Mouse (Mus musculus) neural tube, embryonic 14.5 days (tissue): ENCODE data around the gene Dclk1. TPM values are rescaled to one million over a fixed set of nuclear protein-coding genes. Genes with fewer than 3 reads are reported as not detected.

Source experiments
- ATAC-seq: fragments of 200-750 bp; cut with Nextera tagmentation; 2 replicates; pipeline ENCODE4 v1.8.0; 2017; ENCODE audit warnings: low read depth, mild to moderate bottlenecking, moderate TSS enrichment, moderate library complexity
- H3K27ac ChIP-seq: fragments of 300-500 bp; sonication (generic); 2 replicates; pipeline ENCODE4 v1.5.1; 2014; ENCODE audit warnings: low read depth, mild to moderate bottlenecking, control low read depth, low read length, moderate library complexity, mixed read lengths
- H3K27me3 ChIP-seq: fragments of 300-500 bp; sonication (generic); 2 replicates; pipeline ENCODE4 v1.6.1; 2014; ENCODE audit warnings: low read length; ENCODE audit not compliant: control insufficient read depth, insufficient read depth
- H3K36me3 ChIP-seq: fragments of 300-500 bp; sonication (generic); 2 replicates; pipeline ENCODE4 v1.6.1; 2014; ENCODE audit warnings: low read length, mixed read lengths; ENCODE audit not compliant: control insufficient read depth, insufficient read depth
- H3K4me1 ChIP-seq: fragments of 300-500 bp; sonication (generic); 2 replicates; pipeline ENCODE4 v1.6.1; 2014; ENCODE audit warnings: low read length; ENCODE audit not compliant: control insufficient read depth, insufficient read depth
- H3K4me2 ChIP-seq: fragments of 300-500 bp; sonication (generic); 2 replicates; pipeline ENCODE4 v1.6.1; 2014; ENCODE audit warnings: mild to moderate bottlenecking, low read depth, low read length, control low read depth
- H3K4me3 ChIP-seq: fragments of 300-500 bp; sonication (generic); 2 replicates; pipeline ENCODE4 v1.5.1; 2014; ENCODE audit warnings: low read depth, low read length, control low read depth, mixed read lengths
- H3K9ac ChIP-seq: fragments of 300-500 bp; sonication (generic); replicated peaks from 2 replicates; pipeline ENCODE4 v1.6.1; 2014; ENCODE audit warnings: low read depth, mild to moderate bottlenecking, control low read depth, low read length, mixed read lengths
- H3K9me3 ChIP-seq: fragments of 300-500 bp; sonication (generic); 2 replicates; pipeline ENCODE4 v1.6.1; 2016; ENCODE audit warnings: low read length; ENCODE audit not compliant: control insufficient read depth
- WGBS: fragments of 180-500 bp; shearing (Covaris S2); extraction: QIAGEN DNeasy Blood & Tissue Kit; methylation state at CpG from one replicate; pipeline ENCODE4 v1.1.7; 2014; 5-methylcytosine and 5-hydroxymethylcytosine counted together
- polyA plus RNA-seq: library from polyadenylated mRNA; unstranded; fragments of >200 nt; fragmentation: Nextera tagmentation; extraction: Ambion mirVana; gene quantifications from 2 replicates; pipeline ENCODE4 v1.2.1, GENCODE M21; 2014

Dclk1 gene
- polyA plus RNA-seq, 1 experiment from 2014 or later = 297 TPM

GRCm38 (mm10) chr3:55531204-55532044, 289.3 kb downstream of the Dclk1 start:
- Histone ChIP-seq H3K4me2 (no peak overlapping the region), H3K27ac (0 out of 2 replicates have a peak overlapping the region, but pooled peaks have one; percentile 3), H3K4me1 (peaks cover 32% of the 10 kb centered on the region), H3K9me3 (no peaks in the 10 kb centered on the region), H3K4me3 (no peak overlapping the region), H3K36me3 (peaks cover 5% of the 10 kb centered on the region; the same call in 1 of the 2 replicates), H3K9ac (no peak overlapping the region), H3K27me3 (no peaks in the 10 kb centered on the region)
- ATAC-seq = 0 out of 2 replicates have a peak, but pooled peaks have one; percentile 29
- 66% methylated on average over 14 of the region's 14 CpGs for WGBS

- Histone ChIP-seq H3K4me1 (peaks cover 25% of the 10 kb centered on the region), H3K9me3 (no peaks in the 10 kb centered on the region), H3K9ac (no peak overlapping the region), H3K36me3 (peaks cover 5% of the 10 kb centered on the region; the same call in 1 of the 2 replicates), H3K27ac (no peak overlapping the region), H3K4me3 (no peak overlapping the region), H3K27me3 (no peaks in the 10 kb centered on the region), H3K4me2 (no peak overlapping the region)
- WGBS = 44% methylated on average over 17 of the region's 17 CpGs
- no peak for ATAC-seq
Observed at GRCm38 (mm10) chr3:55532175-55532973, 290.2 kb downstream of the Dclk1 start.

- H3K27me3 ChIP-seq = no peaks in the 10 kb centered on the region
- H3K9ac ChIP-seq = no peak overlapping the region
- peaks cover 16% of the 10 kb centered on the region; the same call in 1 of the 2 replicates for H3K4me1 ChIP-seq
- peaks cover 5% of the 10 kb centered on the region; the same call in 1 of the 2 replicates for H3K36me3 ChIP-seq
- no peak overlapping the region for H3K4me2 ChIP-seq
- no peak overlapping the region for H3K27ac ChIP-seq
- no peaks in the 10 kb centered on the region for H3K9me3 ChIP-seq
- no peak overlapping the region for H3K4me3 ChIP-seq
- ATAC-seq = peak; percentile 38; the same call in 1 of the 2 replicates
- 58% methylated on average over 9 of the region's 9 CpGs for WGBS
Observed at GRCm38 (mm10) chr3:55535591-55536200, 293.5 kb downstream of the Dclk1 start.

GRCm38 (mm10) chr3:55536901-55537300, 294.7 kb downstream of the Dclk1 start:
- Histone ChIP-seq H3K36me3 (peaks cover 5% of the 10 kb centered on the region; the same call in 1 of the 2 replicates), H3K9ac (no peak overlapping the region), H3K27me3 (no peaks in the 10 kb centered on the region), H3K4me2 (no peak overlapping the region), H3K27ac (no peak overlapping the region), H3K9me3 (no peaks in the 10 kb centered on the region), H3K4me3 (no peak overlapping the region), H3K4me1 (peaks cover 7% of the 10 kb centered on the region; the same call in 1 of the 2 replicates)
- ATAC-seq = no peak
- 55% methylated on average over 6 of the region's 6 CpGs for WGBS

GRCm38 (mm10) chr3:55537714-55538113, 295.6 kb downstream of the Dclk1 start:
- no peak overlapping the region for H3K27ac ChIP-seq
- H3K9me3 ChIP-seq = no peaks in the 10 kb centered on the region
- peaks cover 13% of the 10 kb centered on the region; the same call in 1 of the 2 replicates for H3K4me1 ChIP-seq
- H3K9ac ChIP-seq = no peak overlapping the region
- no peak overlapping the region for H3K4me2 ChIP-seq
- no peak overlapping the region for H3K4me3 ChIP-seq
- peaks cover 5% of the 10 kb centered on the region; the same call in 1 of the 2 replicates for H3K36me3 ChIP-seq
- ATAC-seq = no peak
- no peaks in the 10 kb centered on the region for H3K27me3 ChIP-seq
- 47% methylated on average over 5 of the region's 5 CpGs for WGBS

GRCm38 (mm10) chr3:55539400-55539799, 297.2 kb downstream of the Dclk1 start:
- ATAC-seq = no peak
- H3K27me3 ChIP-seq = no peaks in the 10 kb centered on the region
- H3K4me2 ChIP-seq = no peak overlapping the region
- no peak overlapping the region for H3K4me3 ChIP-seq
- 61% methylated on average over 4 of the region's 4 CpGs for WGBS
- peaks cover 20% of the 10 kb centered on the region; the same call in 1 of the 2 replicates for H3K4me1 ChIP-seq
- H3K9ac ChIP-seq = no peak overlapping the region
- peaks cover 2% of the 10 kb centered on the region; the same call in 1 of the 2 replicates for H3K36me3 ChIP-seq
- H3K9me3 ChIP-seq = no peaks in the 10 kb centered on the region
- peak overlapping the region; percentile 28; the same call in 1 of the 2 replicates for H3K27ac ChIP-seq

GRCm38 (mm10) chr3:55539811-55540293, 297.7 kb downstream of the Dclk1 start:
- Histone ChIP-seq H3K27ac (peak overlapping the region; percentile 28; the same call in 1 of the 2 replicates), H3K9ac (no peak overlapping the region), H3K9me3 (no peaks in the 10 kb centered on the region), H3K4me2 (no peak overlapping the region), H3K4me1 (peaks cover 20% of the 10 kb centered on the region; the same call in 1 of the 2 replicates), H3K36me3 (no peaks in the 10 kb centered on the region), H3K4me3 (no peak overlapping the region), H3K27me3 (no peaks in the 10 kb centered on the region)
- WGBS = 75% methylated on average over 12 of the region's 12 CpGs
- no peak for ATAC-seq

GRCm38 (mm10) chr3:55540406-55541140, 298.4 kb downstream of the Dclk1 start:
- H3K36me3 ChIP-seq = no peaks in the 10 kb centered on the region

More at GRCm38 (mm10) chr3:55540406-55541140, 298.4 kb downstream of the Dclk1 start:
- H3K27ac ChIP-seq = no peak overlapping the region
- no peak overlapping the region for H3K4me3 ChIP-seq
- no peak overlapping the region for H3K9ac ChIP-seq
- WGBS = 83% methylated on average over 6 of the region's 6 CpGs
- no peak for ATAC-seq
- H3K4me1 ChIP-seq = peaks cover 20% of the 10 kb centered on the region; the same call in 1 of the 2 replicates
- no peaks in the 10 kb centered on the region for H3K9me3 ChIP-seq
- H3K27me3 ChIP-seq = no peaks in the 10 kb centered on the region
- no peak overlapping the region for H3K4me2 ChIP-seq
